Mouse (Mus musculus) C2C12 (cell line): Measurements from ENCODE around the gene Nav3. TPM values are rescaled to one million over a fixed set of nuclear protein-coding genes. Genes with fewer than 3 reads are reported as not detected.

Experiments used
- H3K27me3 ChIP-seq: one replicate; pipeline ENCODE4 v1.6.1; 2011; ENCODE audit not compliant: control insufficient read depth, insufficient read depth, insufficient read length
- H3K36me3 ChIP-seq: one replicate; pipeline ENCODE4 v1.6.1; 2011; ENCODE audit not compliant: control insufficient read depth, insufficient read depth
- H3K4me3 ChIP-seq: one replicate; pipeline ENCODE4 v1.5.1; 2011; ENCODE audit warnings: mild to moderate bottlenecking, control low read depth; ENCODE audit not compliant: poor library complexity, insufficient read depth, severe bottlenecking
- H3K79me2 ChIP-seq: one replicate; pipeline ENCODE4 v1.6.1; 2011; ENCODE audit not compliant: control insufficient read depth, insufficient read depth
- H3K79me3 ChIP-seq: one replicate; pipeline ENCODE4 v1.6.1; 2011; ENCODE audit warnings: low read depth, control low read depth
- H3ac ChIP-seq: one replicate; pipeline ENCODE3; 2011; ENCODE audit warnings: low read depth; ENCODE audit not compliant: control insufficient read depth, insufficient read length
- CEBPB ChIP-seq: IDR thresholded peaks from one replicate; pipeline ENCODE4 v1.6.1; 2011; ENCODE audit warnings: low read depth, mild to moderate bottlenecking, control low read depth, moderate library complexity
- CTCF ChIP-seq: IDR thresholded peaks from one replicate; pipeline ENCODE4 v1.5.1; 2011; ENCODE audit not compliant: control insufficient read depth, insufficient read depth, insufficient read length
- FOSL1 ChIP-seq: IDR thresholded peaks from one replicate; pipeline ENCODE4 v1.8.0; 2011; ENCODE audit warnings: mild to moderate bottlenecking, low read length; ENCODE audit not compliant: poor library complexity, insufficient read depth, severe bottlenecking
- MAX ChIP-seq: IDR thresholded peaks from one replicate; pipeline ENCODE4 v1.6.1; 2011; ENCODE audit warnings: mild to moderate bottlenecking, control low read depth
- MYOD1 ChIP-seq: IDR thresholded peaks from one replicate; pipeline ENCODE4 v1.6.1; 2011; ENCODE audit warnings: low read depth; ENCODE audit not compliant: control insufficient read depth, insufficient read length
- MYOG ChIP-seq: IDR thresholded peaks from one replicate; pipeline ENCODE4 v1.6.1; 2011; ENCODE audit not compliant: control insufficient read depth, insufficient read length; ENCODE audit errors: extremely low read depth
- USF1 ChIP-seq: IDR thresholded peaks from one replicate; pipeline ENCODE4 v1.6.1; 2011; ENCODE audit warnings: low read depth, mild to moderate bottlenecking, control low read depth, moderate library complexity
- polyA plus RNA-seq: library from polyadenylated mRNA; unstranded; fragments of >200 nt; fragmentation: generic; extraction: Trizol; gene quantifications from one replicate; pipeline ENCODE4 v1.2.1, GENCODE M21; 2012; ENCODE audit warnings: missing spikeins

The Nav3 gene
- polyA plus RNA-seq, 1 experiment: 5.0 TPM

GRCm38 (mm10) chr10:110314525-110314924 lies 141.5 kb downstream of the Nav3 start:
- Histone ChIP-seq H3K27me3 (no peaks in the 10 kb centered on the region), H3K36me3 (no peaks in the 10 kb centered on the region), H3K79me3 (no peaks in the 10 kb centered on the region), H3K79me2 (no peaks in the 10 kb centered on the region), H3K4me3 (no peak overlapping the region), H3ac (no peak overlapping the region)
- no peak for TF ChIP-seq USF1
- no peak for TF ChIP-seq MYOG
- no peak for TF ChIP-seq CEBPB
- no peak for TF ChIP-seq CTCF
- no peak for TF ChIP-seq FOSL1
- TF ChIP-seq MYOD1: no peak

- H3K4me3 ChIP-seq: no peak overlapping the region
- no peaks in the 10 kb centered on the region for H3K79me2 ChIP-seq
- H3K27me3 ChIP-seq: no peaks in the 10 kb centered on the region
- no peaks in the 10 kb centered on the region for H3K79me3 ChIP-seq
- no peak for TF ChIP-seq MAX
- TF ChIP-seq USF1: no peak
- TF ChIP-seq CEBPB: no peak
- no peak for TF ChIP-seq MYOG
- no peak for TF ChIP-seq FOSL1
- no peak for TF ChIP-seq CTCF
- TF ChIP-seq MYOD1: no peak
- no peak overlapping the region for H3ac ChIP-seq
- no peaks in the 10 kb centered on the region for H3K36me3 ChIP-seq
These were observed 142.0 kb downstream of the Nav3 start for GRCm38 (mm10) chr10:110313959-110314358.

GRCm38 (mm10) chr10:110309511-110309910 lies 146.5 kb downstream of the Nav3 start:
- Histone ChIP-seq H3K79me2 (no peaks in the 10 kb centered on the region), H3K36me3 (no peaks in the 10 kb centered on the region), H3K79me3 (no peaks in the 10 kb centered on the region), H3ac (no peak overlapping the region), H3K4me3 (no peak overlapping the region), H3K27me3 (no peaks in the 10 kb centered on the region)
- no peak for TF ChIP-seq FOSL1
- TF ChIP-seq CTCF: no peak
- TF ChIP-seq MYOD1: no peak
- no peak for TF ChIP-seq USF1
- TF ChIP-seq MAX: no peak
- TF ChIP-seq MYOG: no peak
- TF ChIP-seq CEBPB: no peak

GRCm38 (mm10) chr10:110305609-110306008 lies 150.4 kb downstream of the Nav3 start:
- Histone ChIP-seq H3K27me3 (no peaks in the 10 kb centered on the region), H3K4me3 (no peak overlapping the region), H3ac (no peak overlapping the region), H3K36me3 (no peaks in the 10 kb centered on the region), H3K79me3 (no peaks in the 10 kb centered on the region), H3K79me2 (no peaks in the 10 kb centered on the region)
- TF ChIP-seq CEBPB (no peak), MYOG (no peak), MYOD1 (no peak), FOSL1 (no peak), USF1 (no peak), MAX (no peak), CTCF (no peak)

GRCm38 (mm10) chr10:110290016-110290623 lies 165.9 kb downstream of the Nav3 start:
- Histone ChIP-seq H3K79me2 (no peaks in the 10 kb centered on the region), H3ac (no peak overlapping the region), H3K79me3 (no peaks in the 10 kb centered on the region), H3K4me3 (no peak overlapping the region), H3K36me3 (no peaks in the 10 kb centered on the region), H3K27me3 (no peaks in the 10 kb centered on the region)
- no peak for TF ChIP-seq FOSL1
- no peak for TF ChIP-seq MYOD1
- TF ChIP-seq USF1: no peak
- TF ChIP-seq CTCF: no peak
- TF ChIP-seq CEBPB: no peak
- TF ChIP-seq MAX: no peak
- no peak for TF ChIP-seq MYOG

GRCm38 (mm10) chr10:110283879-110284278 lies 172.1 kb downstream of the Nav3 start:
- TF ChIP-seq MYOD1: no peak
- no peak for TF ChIP-seq CTCF
- TF ChIP-seq USF1: no peak
- TF ChIP-seq CEBPB: no peak
- TF ChIP-seq MAX: no peak
- no peak for TF ChIP-seq FOSL1
- TF ChIP-seq MYOG: no peak
- Histone ChIP-seq H3K79me2 (no peaks in the 10 kb centered on the region), H3K4me3 (no peak overlapping the region), H3K79me3 (no peaks in the 10 kb centered on the region), H3ac (no peak overlapping the region), H3K27me3 (no peaks in the 10 kb centered on the region), H3K36me3 (no peaks in the 10 kb centered on the region)
